Mouse (Mus musculus): Measurements from ENCODE around the gene Cald1.

- TF ChIP-seq CTCF (IDR thresholded peaks at IDR 0.05; ENCODE audit: control insufficient read depth, insufficient read depth, low read length) = no peak
- no peak for TF ChIP-seq POLR2A (IDR thresholded peaks at IDR 0.05; ENCODE audit: borderline replicate concordance, control insufficient read depth, low read depth, low read length)
These were observed 133.2 kb downstream of the Cald1 start for GRCm38 (mm10) chr6:34731529-34731928.
